Mouse (Mus musculus) heart, postnatal 14 days (tissue): Measurements from ENCODE around the gene Sgip1. TPM values are rescaled to one million over a fixed set of nuclear protein-coding genes. Genes with fewer than 3 reads are reported as not detected.

Source experiments
- DNase-seq, 2 experiments: peaks; one replicate each; pipeline ENCODE4 v3.0.0; 2021 to 2022
- intact Hi-C: fragments of 180-260 bp; cut with DNase I; formaldehyde crosslinking; loops from one replicate; pipeline ENCODE4 v1.15.1; 2025
- long read RNA-seq, 2 experiments: library from polyadenylated mRNA; stranded (forward); transcript quantifications; one replicate each; pipeline ENCODE4 v2.0.0; 2021
- total RNA-seq, 2 experiments: library from RNA; stranded (reverse); gene quantifications; 2 replicates each; pipeline ENCODE4 v1.2.3; 2021

The Sgip1 gene
- total RNA-seq = 1 to 10 TPM in 1 of 2 experiments, under 1 TPM in 1; 0.90 to 1.4 TPM
- long read RNA-seq, experiment 1, partial matches to known transcripts = 1 of 1 reads
- long read RNA-seq, experiment 1, other reads (novel, unspliced or antisense) = 0 of 1 reads
- long read RNA-seq, experiment 2 = 0 reads

DNA sequence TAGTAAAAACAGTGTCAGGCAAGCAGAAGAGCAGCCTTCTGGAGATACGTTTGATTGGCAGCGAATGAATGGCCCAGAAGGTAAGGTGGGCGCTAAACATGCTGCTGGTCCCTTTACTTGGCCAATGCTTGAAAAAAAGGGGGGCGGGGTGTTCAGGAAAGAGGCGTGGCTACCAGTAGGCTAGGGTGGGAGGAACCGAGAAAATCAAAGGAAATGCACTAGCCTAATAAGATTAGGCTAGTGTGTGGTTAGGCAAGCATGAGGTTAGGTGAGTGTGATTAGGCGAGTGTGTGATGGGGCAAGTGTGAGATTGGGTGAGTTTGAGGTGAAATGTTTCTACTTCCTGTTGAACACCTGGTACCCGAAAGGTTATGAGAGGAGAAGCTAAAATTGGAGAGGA is at the start of gene Sgip1:
Sgip1 (plus strand) TSS at position 11 of the 400 bp plus-strand sequence.
- no peak for DNase-seq
- intact Hi-C loops = no loop called here

DNA sequence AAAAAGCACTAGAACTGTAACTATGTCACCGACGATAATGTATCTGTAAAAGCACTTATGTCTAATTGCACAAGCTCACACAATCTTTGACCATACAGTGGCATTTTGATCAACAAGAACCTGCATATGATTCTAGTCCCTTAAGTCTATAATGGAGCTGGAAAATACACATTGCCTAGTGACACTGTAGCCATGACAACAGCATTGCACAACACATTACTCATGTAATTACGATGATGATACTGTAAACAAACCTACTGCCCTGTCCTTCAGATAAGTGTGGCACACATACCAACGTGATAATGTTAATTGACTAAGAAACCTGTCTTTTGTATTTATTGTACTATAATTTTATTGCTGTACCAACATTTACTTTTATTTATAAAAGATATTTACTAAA is 49.7 kb upstream of the Sgip1 start:
- intact Hi-C loops = no loop called here
- DNase-seq = no peak

DNA sequence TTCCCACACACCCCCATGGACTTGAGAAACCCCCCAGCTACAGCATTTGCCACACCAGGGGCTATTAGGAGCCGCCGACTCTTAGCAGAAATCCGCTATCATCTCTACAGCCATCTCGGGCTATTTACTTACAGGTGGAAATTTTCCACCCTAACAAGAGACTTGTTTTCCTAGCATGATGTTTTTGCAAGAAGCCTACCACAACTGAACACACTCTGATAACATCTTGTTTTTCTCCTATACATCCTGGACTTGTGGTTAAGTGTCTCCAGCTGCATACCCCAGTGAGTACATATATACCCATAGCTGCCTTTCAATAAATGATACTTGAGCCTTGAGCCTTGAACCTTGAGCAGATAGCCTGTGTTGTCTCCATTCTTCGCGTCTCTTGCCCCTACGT is 43.1 kb upstream of the Sgip1 start:
- intact Hi-C loops = no loop called here

DNA sequence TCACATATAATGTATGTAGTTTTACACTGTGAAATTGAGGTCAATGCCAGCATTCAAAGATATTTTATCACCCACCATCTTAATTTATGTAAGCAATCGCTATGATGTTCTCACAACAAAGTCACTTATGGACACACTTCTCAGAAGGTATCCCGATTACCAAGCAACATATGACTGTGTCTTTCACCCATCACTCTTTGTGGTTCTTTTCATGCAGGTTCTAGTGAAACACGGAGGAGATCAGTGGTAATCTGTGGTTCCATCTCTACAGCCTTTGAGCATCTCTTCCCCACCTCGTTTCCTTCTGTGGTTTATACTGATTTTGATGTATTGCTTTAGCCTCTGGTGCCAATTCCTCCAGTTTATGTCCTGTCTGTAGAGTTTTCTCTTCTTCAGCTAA is 29.4 kb upstream of the Sgip1 start:
- intact Hi-C loops = no loop called here
- DNase-seq = no peak

More for the DNA sequence above, 43.1 kb upstream of the Sgip1 start:
- no peak for DNase-seq

DNA sequence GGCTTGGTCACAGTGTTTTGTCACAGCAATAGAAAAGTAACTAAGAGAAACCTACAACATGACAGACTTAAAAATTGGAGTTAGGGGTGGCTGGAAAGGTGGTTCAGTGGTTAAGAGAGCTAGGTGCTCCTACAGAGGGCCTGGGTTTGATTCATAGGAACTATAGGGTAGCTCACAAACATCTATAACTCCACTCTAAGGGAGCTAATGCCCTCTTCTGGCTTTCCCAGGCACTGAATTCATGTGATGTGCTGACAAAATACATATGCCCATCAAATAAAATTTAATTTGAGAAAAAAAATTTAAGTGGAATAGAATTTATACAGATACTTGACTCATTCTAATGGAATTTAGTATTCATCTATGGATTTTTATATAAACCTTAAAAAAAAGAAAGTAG is 25.6 kb upstream of the Sgip1 start:
- DNase-seq = no peak
- intact Hi-C loops = no loop called here

DNA sequence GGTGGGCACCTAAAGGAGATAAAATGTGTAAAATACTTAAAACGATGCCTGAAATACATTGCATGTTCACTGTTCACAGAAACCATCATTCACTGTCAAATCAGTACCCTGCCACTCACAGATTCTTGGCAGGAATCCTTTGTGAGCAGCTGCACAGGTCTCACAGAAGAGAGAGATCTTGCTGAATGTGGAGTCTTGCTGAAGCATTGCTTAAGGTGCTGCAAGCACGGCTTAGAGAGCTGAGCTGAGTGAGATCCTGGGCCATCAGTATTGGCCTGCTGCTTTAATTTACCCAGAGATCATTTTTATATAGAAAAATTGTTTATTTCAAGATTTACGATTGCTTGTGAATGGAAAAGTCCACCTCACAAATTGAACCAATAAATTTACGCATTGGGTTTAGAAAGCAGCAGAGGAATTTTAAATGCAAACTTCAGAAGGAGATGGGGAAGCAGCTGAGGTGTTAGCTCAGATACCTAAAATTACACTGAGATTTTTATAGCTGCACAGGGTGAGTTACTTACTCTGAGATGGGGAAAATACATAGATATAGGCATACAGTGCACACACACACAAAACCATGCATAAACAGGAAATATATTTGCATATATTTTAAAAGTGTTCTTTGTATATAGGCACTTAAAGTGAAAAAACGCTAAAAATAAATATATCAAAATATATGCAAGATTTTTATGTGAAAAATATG is 23.8 kb upstream of the Sgip1 start:
- intact Hi-C loops = no loop called here
- no peak for DNase-seq

DNA sequence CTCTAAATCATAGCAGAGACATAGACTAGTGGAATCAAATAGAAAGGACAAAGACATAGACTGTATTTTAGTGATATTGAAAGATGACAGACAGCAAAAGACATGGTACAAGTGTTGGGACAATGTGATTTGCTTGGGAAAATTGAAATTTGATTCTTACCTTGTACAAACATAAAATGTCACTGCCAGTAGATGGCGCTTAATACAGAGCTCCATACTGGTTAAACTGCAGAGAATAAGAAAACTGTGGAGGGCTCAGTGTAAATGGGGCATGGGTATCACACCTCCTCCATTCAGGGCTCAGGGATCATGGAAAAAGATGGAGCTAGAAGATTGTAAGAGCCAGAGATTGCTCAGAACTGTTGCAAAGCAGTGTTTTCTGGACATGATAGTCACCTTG is 21.6 kb upstream of the Sgip1 start:
- intact Hi-C loops = no loop called here
- DNase-seq = peak in 1 of 2 experiments; percentile 6

DNA sequence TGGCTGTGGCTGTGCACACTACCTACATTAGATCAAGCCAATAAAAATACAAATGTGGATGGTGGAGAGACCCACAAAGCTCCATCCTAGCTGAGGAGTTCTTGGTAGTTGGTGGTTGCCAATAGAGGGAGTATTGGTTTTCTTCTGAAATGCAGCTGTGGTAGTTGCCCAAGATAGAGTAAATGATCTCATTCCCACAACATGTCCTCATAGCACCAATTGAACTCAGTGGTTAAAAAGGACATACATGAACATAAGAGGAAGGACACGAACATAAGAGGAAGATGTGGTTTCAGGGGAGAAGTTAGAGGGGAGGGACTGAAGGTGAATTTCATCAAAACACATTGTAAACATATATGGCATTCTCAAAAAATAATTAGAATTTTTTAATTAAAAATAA is 21.1 kb upstream of the Sgip1 start:
- no peak for DNase-seq
- intact Hi-C loops = no loop called here

DNA sequence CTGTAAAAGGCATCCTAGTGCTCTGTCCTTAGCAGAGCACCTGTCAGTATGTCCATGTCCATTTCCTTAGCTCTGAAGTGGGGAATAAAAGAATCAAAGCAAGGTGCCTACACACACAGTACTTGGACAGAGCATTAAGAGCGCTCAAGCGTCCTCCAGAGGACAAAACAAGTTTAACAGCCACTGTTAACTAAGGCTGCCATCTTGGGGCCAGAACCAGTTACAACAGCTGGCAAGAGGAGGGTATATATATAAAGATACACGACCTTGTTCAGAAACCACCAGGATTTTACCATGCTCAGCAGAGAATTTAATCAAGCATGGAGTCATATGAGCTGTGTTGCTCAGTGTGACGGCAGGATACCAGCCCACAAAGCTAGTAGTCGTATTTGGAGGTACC is 16.7 kb upstream of the Sgip1 start:
- intact Hi-C loops = no loop called here
- no peak for DNase-seq

DNA sequence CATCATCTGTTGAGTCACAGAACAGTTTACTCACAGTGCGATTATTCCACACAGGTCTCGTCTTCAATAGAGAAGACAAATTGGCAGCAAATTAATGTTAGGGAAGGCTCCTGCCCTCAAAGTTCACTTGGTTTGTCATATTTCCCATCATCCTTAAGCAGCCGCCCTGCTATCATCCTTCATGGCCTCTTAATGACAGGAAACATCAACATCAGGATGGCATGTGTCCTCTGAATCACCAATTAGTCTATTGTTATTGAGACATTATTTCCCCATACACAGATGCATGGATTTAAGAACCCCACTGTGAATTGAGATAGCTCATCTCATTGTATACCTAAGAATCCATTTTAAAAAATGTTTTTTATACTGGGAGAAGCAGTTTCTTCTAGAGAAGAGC is 10.1 kb upstream of the Sgip1 start:
- intact Hi-C loops = no loop called here
- DNase-seq = no peak

DNA sequence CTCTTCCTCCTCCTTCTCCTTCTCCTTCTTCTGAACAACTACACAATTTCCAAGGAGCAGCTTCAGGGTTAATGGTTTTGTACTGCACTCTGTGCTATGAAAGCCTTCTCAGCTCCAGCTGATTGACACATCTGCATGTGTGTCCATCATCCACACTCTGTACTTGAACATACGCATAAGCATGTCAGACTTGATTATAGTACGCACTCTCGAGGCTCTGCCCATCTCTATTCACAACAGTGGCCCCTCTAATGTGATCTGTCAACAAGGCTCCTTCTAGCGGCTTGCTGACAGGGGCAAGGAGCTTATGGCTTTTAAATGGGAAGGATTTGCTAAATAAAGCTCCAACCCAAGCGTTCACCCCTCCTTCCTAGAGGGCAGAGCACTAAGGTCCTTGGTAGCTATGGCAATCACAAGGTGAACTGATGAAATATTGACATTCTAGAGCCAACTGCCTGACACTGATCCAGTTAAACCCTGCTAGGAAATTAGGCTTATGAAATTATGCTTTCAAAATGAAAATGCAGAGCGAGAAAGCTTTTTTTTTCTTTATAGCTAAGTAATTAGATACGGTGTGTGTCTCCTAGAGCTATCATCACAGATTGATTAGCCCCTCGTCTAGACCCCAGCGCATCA is 7.0 kb upstream of the Sgip1 start:
- DNase-seq = no peak
- intact Hi-C loops = no loop called here

DNA sequence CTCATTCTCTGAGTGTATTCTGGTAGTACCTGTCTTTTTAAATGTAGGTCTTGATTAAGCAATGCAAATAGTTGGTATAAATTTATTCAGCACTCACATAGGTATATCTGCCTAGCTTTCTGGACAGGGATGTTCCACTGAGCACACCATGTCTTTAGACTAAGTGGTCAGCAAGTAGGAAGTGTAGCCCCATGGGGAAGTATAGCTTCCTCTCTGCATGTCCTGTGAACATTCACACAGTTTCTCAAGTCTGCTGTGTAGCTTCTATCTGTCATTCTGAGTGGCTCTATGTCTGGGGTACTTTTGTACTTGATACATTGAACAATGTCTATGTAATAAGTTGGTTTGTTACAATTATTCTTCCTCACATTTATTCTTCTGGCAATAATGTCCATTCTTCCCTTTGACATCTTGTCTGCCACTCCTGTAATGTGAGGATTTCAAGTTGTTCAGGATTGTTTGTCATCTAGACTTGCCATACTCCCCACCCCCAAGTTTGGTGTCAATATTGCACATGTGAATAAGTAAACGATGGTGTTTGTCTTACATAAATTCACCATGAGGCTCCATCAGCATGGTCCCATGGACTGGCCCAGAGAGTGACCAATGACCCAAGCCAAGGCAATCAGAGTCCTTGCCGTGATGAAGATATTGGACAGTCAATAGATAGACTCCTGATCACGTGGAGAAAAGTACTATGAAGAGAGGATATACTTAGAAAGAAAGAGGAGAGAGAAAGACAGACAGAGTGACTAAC is 12.4 kb downstream of the Sgip1 start:
- intact Hi-C loops = no loop called here
- no peak for DNase-seq

DNA sequence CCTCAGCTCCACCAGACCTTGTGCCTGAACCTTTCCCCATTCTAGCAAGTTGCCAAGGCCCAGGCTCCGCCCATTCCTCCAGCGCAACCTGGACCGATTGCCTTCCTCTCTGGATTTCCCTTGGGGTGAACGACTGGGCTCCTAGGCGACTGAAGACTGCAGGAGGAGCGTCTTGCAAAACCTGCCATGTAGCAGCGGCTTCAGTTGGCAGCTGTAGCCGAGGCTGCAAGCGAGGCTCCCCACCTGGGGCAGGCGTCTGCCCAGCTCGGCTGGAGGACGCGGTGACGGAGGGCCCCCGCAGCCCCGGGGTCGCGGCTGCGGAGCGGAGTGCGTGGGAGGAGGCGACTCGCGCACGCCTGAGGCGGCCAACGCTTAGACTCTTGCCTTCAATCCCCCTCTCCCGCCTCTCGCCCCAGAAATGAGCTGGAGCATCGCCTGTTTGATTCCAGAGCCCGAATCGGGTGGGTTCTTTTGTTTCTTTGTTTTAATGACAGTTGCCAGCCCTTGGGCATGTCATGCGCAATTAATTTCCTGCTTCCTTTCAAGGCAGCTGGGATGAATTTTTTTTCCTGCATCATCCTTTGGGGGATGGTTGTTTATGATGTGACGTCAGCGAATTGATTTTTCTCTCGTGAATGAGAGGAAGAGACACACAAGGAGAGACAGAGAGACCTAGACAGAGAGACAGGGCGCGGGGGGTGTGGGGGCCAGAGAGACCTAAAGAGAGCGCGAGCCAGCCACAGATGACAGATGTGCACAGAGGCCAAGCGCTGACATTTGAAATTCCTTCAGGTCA is 18.2 kb downstream of the Sgip1 start:
- DNase-seq = peak; percentile 19 to 31
- intact Hi-C loops = no loop called here

DNA sequence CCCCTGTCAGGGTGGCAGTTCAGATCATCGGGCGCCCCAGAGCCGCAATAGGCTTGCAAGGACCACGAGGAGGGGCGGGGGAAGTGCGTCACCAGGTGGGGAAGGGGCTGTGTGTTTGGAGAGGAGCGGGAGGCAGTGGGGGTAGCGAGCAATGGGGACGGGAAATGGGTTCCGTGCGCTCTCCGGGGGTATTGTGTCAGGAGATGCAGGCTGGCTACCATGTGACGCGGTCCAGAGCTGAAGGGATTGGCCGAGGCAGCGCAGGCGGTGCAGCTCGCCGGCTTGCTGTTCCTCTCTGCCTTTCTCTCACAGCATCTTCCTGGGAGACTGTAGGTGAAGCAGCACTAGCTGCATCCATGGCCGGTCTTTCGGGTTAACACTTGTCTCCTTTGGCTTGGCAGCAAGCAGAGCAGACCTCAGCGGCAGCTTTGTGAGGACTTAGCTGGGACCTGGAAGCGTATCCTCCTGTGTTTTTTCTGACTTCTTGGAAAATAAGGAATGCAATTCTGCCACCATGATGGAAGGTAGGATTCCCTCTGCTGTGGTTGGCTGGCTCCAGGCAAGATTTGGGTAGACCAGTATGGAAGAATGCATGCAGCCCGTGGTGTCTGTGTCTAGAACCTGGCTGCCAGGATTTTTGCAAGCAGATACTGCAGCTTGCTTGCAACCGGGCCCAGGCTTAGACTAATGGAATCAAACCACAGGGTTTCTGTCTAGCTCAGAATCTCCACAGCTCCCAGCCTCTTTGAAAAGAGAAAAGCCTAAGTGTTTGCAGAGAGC is 19.1 kb downstream of the Sgip1 start:
- intact Hi-C loops = no loop called here
- DNase-seq = peak; percentile 35 to 42

DNA sequence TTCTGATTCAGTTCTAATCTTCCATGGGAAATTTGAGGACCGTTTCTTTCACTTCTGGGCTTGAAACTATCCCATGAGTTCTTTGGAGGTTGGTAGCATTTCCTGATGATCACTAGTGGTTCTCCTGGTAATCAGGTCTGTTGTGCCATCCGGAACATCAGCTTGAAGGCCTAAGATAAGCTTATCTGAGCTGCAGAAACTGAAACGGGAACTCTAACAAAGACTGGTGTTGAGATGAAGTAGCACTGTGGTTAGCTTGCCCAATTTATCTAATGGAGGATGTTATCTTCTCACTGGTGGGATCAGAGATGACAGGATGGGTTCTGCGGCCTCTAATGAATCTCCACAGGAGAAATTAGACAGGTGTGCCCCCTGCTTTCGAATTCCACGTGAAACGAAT is 21.0 kb downstream of the Sgip1 start:
- intact Hi-C loops = no loop called here
- DNase-seq = no peak

DNA sequence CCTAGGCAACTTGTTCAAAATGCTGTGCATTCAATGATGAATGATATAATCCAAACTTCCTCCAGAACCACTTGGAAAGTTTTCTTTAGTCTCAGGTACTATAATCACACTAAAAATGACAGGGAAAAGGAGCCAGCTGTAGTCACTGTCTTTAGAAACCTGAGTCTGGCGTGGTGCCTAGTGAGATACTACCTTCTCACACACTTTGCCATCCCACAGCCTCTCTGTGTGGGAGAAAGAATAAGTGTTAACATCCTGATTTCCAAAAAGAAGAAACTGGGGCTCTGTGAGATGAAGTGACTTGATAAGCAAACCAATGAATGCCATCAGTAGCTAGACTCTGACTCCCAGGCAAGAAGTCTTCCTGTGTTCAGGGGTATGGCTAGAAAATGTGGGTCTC is 28.0 kb downstream of the Sgip1 start:
- intact Hi-C loops = no loop called here
- DNase-seq = no peak

DNA sequence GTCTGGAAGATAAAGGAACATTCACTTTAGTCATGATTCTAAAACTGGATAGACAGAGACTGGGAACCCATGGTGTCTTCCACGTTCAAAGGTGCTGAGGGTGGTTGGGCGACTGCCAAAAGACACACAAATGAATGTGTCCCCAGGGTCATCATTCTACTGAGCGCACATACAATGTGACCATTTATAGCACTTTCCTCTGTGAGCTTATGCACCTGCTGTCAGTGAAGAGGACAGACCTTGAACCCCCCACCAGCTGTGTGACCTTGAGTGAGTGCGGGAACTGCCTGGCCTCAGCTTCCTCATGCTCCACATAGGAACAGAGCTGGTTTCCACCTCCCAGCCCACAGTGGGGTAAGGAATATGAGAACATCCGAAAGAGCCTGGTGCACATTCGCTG is 28.8 kb downstream of the Sgip1 start:
- intact Hi-C loops = no loop called here
- DNase-seq = no peak

DNA sequence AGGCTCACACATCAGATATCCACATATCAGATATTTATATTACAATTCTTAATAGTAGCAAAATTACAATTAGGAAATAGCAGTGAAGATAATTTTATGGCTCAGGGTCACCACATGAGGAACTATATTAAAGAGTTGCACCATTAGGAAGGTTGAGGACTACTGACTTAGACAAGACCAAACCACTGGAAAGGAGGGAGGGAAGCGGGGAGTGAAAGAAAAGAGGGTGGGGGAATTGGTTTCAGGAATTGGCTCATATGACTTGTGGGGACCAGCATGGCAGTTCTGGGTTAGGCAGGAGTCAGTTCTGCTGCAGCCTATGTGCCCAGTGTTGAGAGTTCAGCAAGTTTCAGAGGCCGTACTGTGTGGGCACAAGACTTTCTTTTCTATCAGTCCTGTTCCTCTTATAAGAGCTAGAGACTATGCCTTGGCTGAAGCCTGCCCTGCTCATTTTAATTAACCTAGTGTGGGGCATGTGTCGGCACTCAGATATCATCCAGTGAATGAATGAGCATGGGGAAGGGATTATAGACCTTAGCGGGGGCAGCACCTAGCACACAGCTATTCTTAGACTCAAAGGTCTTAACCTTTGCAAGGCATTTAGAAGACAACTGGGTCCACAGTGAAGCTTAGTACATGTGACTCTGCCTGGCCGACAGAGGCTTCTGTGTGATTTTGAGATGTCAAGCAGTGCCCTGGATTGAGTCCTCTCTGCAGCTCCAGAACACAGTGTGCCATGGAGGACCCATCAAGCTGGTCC is 30.7 kb downstream of the Sgip1 start:
- intact Hi-C loops = no loop called here
- DNase-seq = no peak

DNA sequence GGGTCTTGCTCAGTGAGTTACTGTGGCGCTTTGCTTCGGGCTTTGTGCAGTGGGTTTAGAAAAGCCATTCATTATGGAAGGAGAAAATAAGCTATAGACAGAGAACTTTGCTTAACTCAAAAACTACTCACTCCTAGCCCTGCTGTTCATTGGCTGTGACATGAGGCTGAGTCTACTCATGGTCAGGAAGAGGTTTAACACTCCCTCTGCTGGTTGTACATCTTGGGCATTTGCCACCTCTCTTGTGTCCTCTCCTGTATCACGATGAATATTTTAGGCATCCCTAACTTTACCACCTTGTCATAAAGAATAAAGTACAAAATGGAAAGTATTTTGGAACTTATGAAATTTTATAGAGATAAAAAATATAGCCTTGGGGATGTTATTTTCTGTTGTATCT is 32.1 kb downstream of the Sgip1 start:
- intact Hi-C loops = no loop called here
- DNase-seq = no peak
